Comparison of ENCODE assay signal across 13 mouse cellular contexts in genomic region chr1:135542841-135543810, GRCm38 (mm10).
DNase-seq lines count a peak whose midpoint lies in the region; ATAC-seq and TF ChIP-seq lines count a peak whose summit lies in the region.
"Had no signal": no experiment of that assay in that cellular context is flagged by ENCODE, and none has a peak within 500 bp of the region (broad histone marks: within the 10 kb centered on the region; RNA-seq: fewer than 3 reads in every experiment).

No protein-coding gene starts in this region.

- peak overlapping the region; percentile 51; the same call in 1 of the 2 replicates for H3K27ac ChIP-seq in kidney, embryonic 14.5 days (ENCODE audit: low read depth, low read length)
- peak overlapping the region; percentile 42; the same call in 1 of the 2 replicates for H3K27ac ChIP-seq in heart, embryonic 12.5 days (ENCODE audit: poor library complexity, severe bottlenecking)
- no peak overlapping the region for H3K27ac ChIP-seq in liver, postnatal 0 days (ENCODE audit: low read depth)

- no peak for TF ChIP-seq CTCF in liver, postnatal 0 days (IDR thresholded peaks at IDR 0.05; ENCODE audit: low read depth)

- no peak for TF ChIP-seq EP300 in liver, postnatal 0 days (IDR thresholded peaks at IDR 0.05; ENCODE audit: low read depth)

- no peaks in the 10 kb centered on the region for H3K9me3 ChIP-seq in kidney, embryonic 14.5 days (ENCODE audit: control insufficient read depth, low read length)
- H3K9me3 ChIP-seq in heart, embryonic 12.5 days (replicated peaks), result no peaks in the 10 kb centered on the region
- no peaks in the 10 kb centered on the region for H3K9me3 ChIP-seq in liver, postnatal 0 days (ENCODE audit: low read length)
- H3K9me3 ChIP-seq: G1E had no signal

- peaks cover 11% of the 10 kb centered on the region for H3K4me1 ChIP-seq in kidney, embryonic 14.5 days (ENCODE audit: control insufficient read depth, insufficient read depth, low read length)
- peaks cover 52% of the 10 kb centered on the region for H3K4me1 ChIP-seq in heart, embryonic 12.5 days (replicated peaks)
- no peaks in the 10 kb centered on the region for H3K4me1 ChIP-seq in liver, postnatal 0 days (ENCODE audit: insufficient read depth)

- H3K4me2 ChIP-seq in kidney, embryonic 14.5 days (replicated peaks; ENCODE audit: low read depth, low read length), result no peak overlapping the region
- H3K4me2 ChIP-seq in heart, embryonic 12.5 days, result no peak overlapping the region
- no peak overlapping the region for H3K4me2 ChIP-seq in liver, postnatal 0 days (ENCODE audit: low read depth, low read length)

- ATAC-seq in kidney, embryonic 14.5 days (ENCODE audit: low FRiP score, low TSS enrichment), result no peak
- no peak for ATAC-seq in heart, embryonic 12.5 days (ENCODE audit: insufficient number of reproducible peaks, low FRiP score)
- no peak for ATAC-seq in liver, postnatal 0 days
- ATAC-seq: lung, postnatal 0 days; midbrain, embryonic 16.5 days had no signal

- peak; percentile 42 for DNase-seq in adrenal gland, postnatal 14 days
- DNase-seq in adrenal gland, adult 2 months, result no peak
- no peak for DNase-seq in kidney, postnatal 25 days
- DNase-seq in adipocyte (ENCODE audit: low spot score), result peak; percentile 92
- DNase-seq in liver, postnatal 0 days, result no peak
- no peak for DNase-seq in right cerebral cortex, adult 18-20 months
- DNase-seq: cerebellum, adult 11-12 months; kidney, adult 18-20 months had no signal

- peak overlapping the region; percentile 23; the same call in 1 of the 2 replicates for H3K9ac ChIP-seq in kidney, embryonic 14.5 days (ENCODE audit: low read depth, low read length)
- no peak overlapping the region; the same call in 1 of the 2 replicates for H3K9ac ChIP-seq in heart, embryonic 12.5 days
- no peak overlapping the region for H3K9ac ChIP-seq in liver, postnatal 0 days (replicated peaks)

- H3K4me3 ChIP-seq in kidney, embryonic 14.5 days (ENCODE audit: low read length), result no peak overlapping the region
- H3K4me3 ChIP-seq in heart, embryonic 12.5 days, result no peak overlapping the region
- H3K4me3 ChIP-seq in liver, postnatal 0 days (ENCODE audit: low read depth, low read length), result no peak overlapping the region

- no peaks in the 10 kb centered on the region for H3K36me3 ChIP-seq in kidney, embryonic 14.5 days (ENCODE audit: control insufficient read depth, insufficient read depth, low read length)
- H3K36me3 ChIP-seq in heart, embryonic 12.5 days, result no peaks in the 10 kb centered on the region
- no peaks in the 10 kb centered on the region for H3K36me3 ChIP-seq in liver, postnatal 0 days (replicated peaks; ENCODE audit: insufficient read depth, low read length)
- H3K36me3 ChIP-seq: G1E had no signal

- 32% methylated on average over 12 of the region's 12 CpGs for whole genome bisulfite sequencing in kidney, embryonic 14.5 days
- WGBS in heart, embryonic 12.5 days, result 37% methylated on average over 12 of the region's 12 CpGs
- WGBS in liver, postnatal 0 days (ENCODE audit: insufficient replicate concordance), result 56% methylated on average over 12 of the region's 12 CpGs

- no peaks in the 10 kb centered on the region for H3K27me3 ChIP-seq in kidney, embryonic 14.5 days (ENCODE audit: control insufficient read depth, insufficient read depth, low read length)
- no peaks in the 10 kb centered on the region for H3K27me3 ChIP-seq in heart, embryonic 12.5 days (replicated peaks)
- H3K27me3 ChIP-seq in liver, postnatal 0 days (ENCODE audit: insufficient read depth, low read length), result no peaks in the 10 kb centered on the region

Comparison
In these comparisons a context has a peak if more than half of its experiments do, and no peak if none do; other contexts are left out.
1. DNase-seq: peak in adrenal gland, postnatal 14 days (single experiment) and adipocyte (single experiment); none in adrenal gland, adult 2 months (single experiment), kidney, postnatal 25 days (0 of 2), liver, postnatal 0 days (single experiment) and right cerebral cortex, adult 18-20 months (single experiment).